Mouse (Mus musculus) bone marrow, adult 2 months (tissue): ENCODE measurements around the gene Sptbn4. TPM values are rescaled to one million over a fixed set of nuclear protein-coding genes. Genes with fewer than 3 reads are reported as not detected.
A peak's percentile ranks its signal among the peaks of the same experiment; 100 is the strongest.

Experiments used
- H3K27ac ChIP-seq: fragments of 200-500 bp; 2 replicates; pipeline ENCODE4 v1.5.1; 2012; ENCODE audit warnings: low read depth, mild to moderate bottlenecking, control low read depth, inconsistent platforms, low read length; ENCODE audit not compliant: control insufficient read depth, poor library complexity, insufficient read depth
- H3K4me1 ChIP-seq: fragments of 200-500 bp; 2 replicates; pipeline ENCODE4 v1.6.1; 2011; ENCODE audit warnings: low read length; ENCODE audit not compliant: control insufficient read depth, insufficient read depth
- H3K4me3 ChIP-seq: fragments of 200-500 bp; replicated peaks from 2 replicates; pipeline ENCODE3; 2011; ENCODE audit warnings: mild to moderate bottlenecking, low read depth, low read length, control low read depth; ENCODE audit not compliant: control insufficient read depth
- CTCF ChIP-seq: fragments of 200-500 bp; IDR thresholded peaks from 2 replicates; pipeline ENCODE4 v1.5.1; 2011; ENCODE audit warnings: low read length, control low read depth; ENCODE audit not compliant: control insufficient read depth, insufficient read depth
- POLR2A ChIP-seq: fragments of 200-500 bp; IDR thresholded peaks from 2 replicates; pipeline ENCODE4 v1.6.1; 2011; ENCODE audit warnings: low read depth, mild to moderate bottlenecking, control low read depth, low read length, borderline replicate concordance; ENCODE audit not compliant: control insufficient read depth
- WGBS: fragments of 180-500 bp; shearing (Covaris S2); methylation state at CpG from one replicate; pipeline ENCODE4 v1.1.7; 2018; 5-methylcytosine and 5-hydroxymethylcytosine counted together
- polyA plus RNA-seq: library from polyadenylated mRNA; stranded (reverse); fragments of >200 nt; gene quantifications from 2 replicates; pipeline ENCODE4 v1.2.4, GENCODE M21; 2011; ENCODE audit warnings: low replicate concordance; ENCODE audit not compliant: missing spikeins, insufficient read depth, insufficient read length

The Sptbn4 gene
- polyA plus RNA-seq, 1 experiment = 0.62 TPM

GRCm38 (mm10) chr7:27342595-27342994 lies 104.9 kb downstream of the Sptbn4 start:
- H3K4me3 ChIP-seq = no peak overlapping the region
- WGBS = 42% methylated on average over 4 of the region's 4 CpGs
- TF ChIP-seq POLR2A = no peak
- no peak overlapping the region for H3K27ac ChIP-seq
- no peaks in the 10 kb centered on the region for H3K4me1 ChIP-seq

GRCm38 (mm10) chr7:27339519-27339918 lies 108.0 kb downstream of the Sptbn4 start:
- TF ChIP-seq CTCF (no peak), POLR2A (no peak)
- no peak overlapping the region for H3K27ac ChIP-seq
- H3K4me3 ChIP-seq = no peak overlapping the region
- WGBS = 31% methylated on average over 7 of the region's 7 CpGs
- no peaks in the 10 kb centered on the region for H3K4me1 ChIP-seq

- no peaks in the 10 kb centered on the region for H3K4me1 ChIP-seq
- TF ChIP-seq CTCF = no peak
- no peak for TF ChIP-seq POLR2A
- 76% methylated on average over 4 of the region's 4 CpGs for WGBS
- no peak overlapping the region for H3K27ac ChIP-seq
- H3K4me3 ChIP-seq = no peak overlapping the region
Observed at GRCm38 (mm10) chr7:27339114-27339513, 108.4 kb downstream of the Sptbn4 start.

- Histone ChIP-seq H3K4me1 (no peaks in the 10 kb centered on the region), H3K27ac (no peak within 1 kb of the TSS), H3K4me3 (no peak within 1 kb of the TSS)
- TF ChIP-seq CTCF = no peak
- no peak for TF ChIP-seq POLR2A
- WGBS = 4% methylated on average over 36 of the region's 36 CpGs
Observed at GRCm38 (mm10) chr7:27337175-27337853, 110.2 kb downstream of the Sptbn4 start, which contains the start of gene Ltbp4. Ltbp4 (minus strand) TSS chr7:27337692.

GRCm38 (mm10) chr7:27335928-27336823 lies 111.3 kb downstream of the Sptbn4 start:
- Histone ChIP-seq H3K27ac (no peak overlapping the region), H3K4me1 (no peaks in the 10 kb centered on the region; the same call in 1 of the 2 replicates), H3K4me3 (no peak overlapping the region)
- TF ChIP-seq POLR2A (no peak), CTCF (peak; percentile 98)
- 6% methylated on average over 47 of the region's 47 CpGs for WGBS

GRCm38 (mm10) chr7:27335011-27335720 lies 112.3 kb downstream of the Sptbn4 start:
- no peak for TF ChIP-seq POLR2A
- TF ChIP-seq CTCF = no peak
- Histone ChIP-seq H3K4me3 (no peak overlapping the region), H3K4me1 (peaks cover under 1% of the 10 kb centered on the region; the same call in 1 of the 2 replicates), H3K27ac (no peak overlapping the region)
- 56% methylated on average over 15 of the region's 15 CpGs for WGBS

GRCm38 (mm10) chr7:27334405-27334911 lies 113.0 kb downstream of the Sptbn4 start:
- TF ChIP-seq CTCF (no peak), POLR2A (no peak)
- Histone ChIP-seq H3K27ac (no peak overlapping the region), H3K4me1 (peaks cover 1% of the 10 kb centered on the region; the same call in 1 of the 2 replicates), H3K4me3 (no peak overlapping the region)
- 2% methylated on average over 32 of the region's 32 CpGs for WGBS

GRCm38 (mm10) chr7:27333316-27333941 lies 114.1 kb downstream of the Sptbn4 start:
- no peak overlapping the region for H3K27ac ChIP-seq
- peaks cover 1% of the 10 kb centered on the region; the same call in 1 of the 2 replicates for H3K4me1 ChIP-seq
- TF ChIP-seq CTCF = no peak
- no peak for TF ChIP-seq POLR2A
- no peak overlapping the region for H3K4me3 ChIP-seq
- 2% methylated on average over 44 of the region's 77 CpGs for WGBS
